Mouse (Mus musculus) neural tube, embryonic 14.5 days (tissue): ENCODE measurements at regions not wholly inside any gene's neighbourhood (a gene's known extent, or its start where the extent isn't known, plus 50 kb on each side); places are given as distances from the start of the nearest gene placed in this dataset.

Source experiments
- ATAC-seq: fragments of 200-750 bp; cut with Nextera tagmentation; 2 replicates; pipeline ENCODE4 v1.8.0; 2017; ENCODE audit warnings: low read depth, mild to moderate bottlenecking, moderate TSS enrichment, moderate library complexity
- H3K27ac ChIP-seq: fragments of 300-500 bp; sonication (generic); 2 replicates; pipeline ENCODE4 v1.5.1; 2014; ENCODE audit warnings: low read depth, mild to moderate bottlenecking, control low read depth, low read length, moderate library complexity, mixed read lengths
- H3K27me3 ChIP-seq: fragments of 300-500 bp; sonication (generic); 2 replicates; pipeline ENCODE4 v1.6.1; 2014; ENCODE audit warnings: low read length; ENCODE audit not compliant: control insufficient read depth, insufficient read depth
- H3K36me3 ChIP-seq: fragments of 300-500 bp; sonication (generic); 2 replicates; pipeline ENCODE4 v1.6.1; 2014; ENCODE audit warnings: low read length, mixed read lengths; ENCODE audit not compliant: control insufficient read depth, insufficient read depth
- H3K4me1 ChIP-seq: fragments of 300-500 bp; sonication (generic); 2 replicates; pipeline ENCODE4 v1.6.1; 2014; ENCODE audit warnings: low read length; ENCODE audit not compliant: control insufficient read depth, insufficient read depth
- H3K4me2 ChIP-seq: fragments of 300-500 bp; sonication (generic); 2 replicates; pipeline ENCODE4 v1.6.1; 2014; ENCODE audit warnings: mild to moderate bottlenecking, low read depth, low read length, control low read depth
- H3K4me3 ChIP-seq: fragments of 300-500 bp; sonication (generic); 2 replicates; pipeline ENCODE4 v1.5.1; 2014; ENCODE audit warnings: low read depth, low read length, control low read depth, mixed read lengths
- H3K9ac ChIP-seq: fragments of 300-500 bp; sonication (generic); replicated peaks from 2 replicates; pipeline ENCODE4 v1.6.1; 2014; ENCODE audit warnings: low read depth, mild to moderate bottlenecking, control low read depth, low read length, mixed read lengths
- H3K9me3 ChIP-seq: fragments of 300-500 bp; sonication (generic); 2 replicates; pipeline ENCODE4 v1.6.1; 2016; ENCODE audit warnings: low read length; ENCODE audit not compliant: control insufficient read depth
- WGBS: fragments of 180-500 bp; shearing (Covaris S2); extraction: QIAGEN DNeasy Blood & Tissue Kit; methylation state at CpG from one replicate; pipeline ENCODE4 v1.1.7; 2014; 5-methylcytosine and 5-hydroxymethylcytosine counted together

- no peak overlapping the region for H3K4me2 ChIP-seq
- 45% methylated on average over 4 of the region's 4 CpGs for WGBS
- no peak overlapping the region for H3K4me3 ChIP-seq
- no peak for ATAC-seq
- no peak overlapping the region for H3K27ac ChIP-seq
- no peak overlapping the region for H3K9ac ChIP-seq
- no peaks in the 10 kb centered on the region for H3K9me3 ChIP-seq
- H3K4me1 ChIP-seq = no peaks in the 10 kb centered on the region
- no peaks in the 10 kb centered on the region for H3K27me3 ChIP-seq
- H3K36me3 ChIP-seq = no peaks in the 10 kb centered on the region
Measured at GRCm38 (mm10) chr14:47848861-47849260, 200.6 kb downstream of the Ktn1 start.

DNA sequence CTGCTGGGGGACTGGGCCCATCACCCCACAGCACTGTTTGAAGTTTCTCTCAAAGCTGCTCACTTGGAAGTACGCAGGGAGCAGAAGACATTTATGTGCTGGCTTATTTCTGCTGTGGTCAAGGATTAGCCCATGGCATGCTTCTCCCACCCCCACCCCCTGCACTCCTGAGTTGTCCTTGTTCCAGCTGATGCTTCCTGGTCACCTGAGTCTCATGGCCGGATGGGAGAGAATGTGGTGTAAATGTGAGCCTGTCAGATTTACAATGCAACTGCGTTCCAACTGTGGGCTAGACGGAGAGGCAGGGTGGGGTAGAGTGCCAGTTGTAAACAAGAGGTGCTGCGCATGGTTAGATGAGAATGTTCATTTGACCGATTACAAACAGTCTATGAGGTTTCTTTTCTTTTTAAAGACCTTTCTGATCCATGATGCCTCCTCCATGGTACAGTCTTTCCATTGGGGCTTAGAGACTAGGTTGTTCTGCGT is 208.1 kb downstream of the Ktn1 start:
- Histone ChIP-seq H3K27me3 (no peaks in the 10 kb centered on the region), H3K4me3 (no peak overlapping the region), H3K27ac (no peak overlapping the region), H3K4me2 (no peak overlapping the region), H3K9ac (no peak overlapping the region), H3K4me1 (no peaks in the 10 kb centered on the region), H3K9me3 (no peaks in the 10 kb centered on the region), H3K36me3 (no peaks in the 10 kb centered on the region)
- WGBS = 77% methylated on average over 7 of the region's 7 CpGs
- ATAC-seq = no peak

DNA sequence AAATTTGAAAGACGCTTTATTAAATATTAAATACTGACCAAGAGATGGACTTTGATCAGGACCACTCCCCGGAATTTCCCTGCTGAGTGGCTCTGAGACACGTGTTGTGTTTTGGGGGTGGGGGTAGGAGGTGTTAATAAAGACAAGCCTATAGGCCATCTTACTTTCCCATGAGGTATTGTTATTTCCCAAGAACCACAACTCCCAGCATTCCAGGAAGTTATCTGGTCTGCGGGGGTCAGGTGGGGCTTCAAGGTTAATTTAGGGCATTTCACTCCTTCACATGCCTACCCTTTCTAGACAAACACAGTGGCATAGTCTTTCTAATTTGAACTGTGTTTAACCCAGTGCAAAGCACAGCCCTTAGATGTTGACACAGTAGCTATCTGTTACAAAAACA is 209.0 kb downstream of the Ktn1 start:
- Histone ChIP-seq H3K9ac (no peak overlapping the region), H3K27me3 (no peaks in the 10 kb centered on the region), H3K4me1 (no peaks in the 10 kb centered on the region), H3K4me3 (no peak overlapping the region), H3K27ac (no peak overlapping the region), H3K36me3 (no peaks in the 10 kb centered on the region), H3K9me3 (no peaks in the 10 kb centered on the region), H3K4me2 (no peak overlapping the region)
- 86% methylated on average over 4 of the region's 4 CpGs for WGBS
- ATAC-seq = no peak

DNA sequence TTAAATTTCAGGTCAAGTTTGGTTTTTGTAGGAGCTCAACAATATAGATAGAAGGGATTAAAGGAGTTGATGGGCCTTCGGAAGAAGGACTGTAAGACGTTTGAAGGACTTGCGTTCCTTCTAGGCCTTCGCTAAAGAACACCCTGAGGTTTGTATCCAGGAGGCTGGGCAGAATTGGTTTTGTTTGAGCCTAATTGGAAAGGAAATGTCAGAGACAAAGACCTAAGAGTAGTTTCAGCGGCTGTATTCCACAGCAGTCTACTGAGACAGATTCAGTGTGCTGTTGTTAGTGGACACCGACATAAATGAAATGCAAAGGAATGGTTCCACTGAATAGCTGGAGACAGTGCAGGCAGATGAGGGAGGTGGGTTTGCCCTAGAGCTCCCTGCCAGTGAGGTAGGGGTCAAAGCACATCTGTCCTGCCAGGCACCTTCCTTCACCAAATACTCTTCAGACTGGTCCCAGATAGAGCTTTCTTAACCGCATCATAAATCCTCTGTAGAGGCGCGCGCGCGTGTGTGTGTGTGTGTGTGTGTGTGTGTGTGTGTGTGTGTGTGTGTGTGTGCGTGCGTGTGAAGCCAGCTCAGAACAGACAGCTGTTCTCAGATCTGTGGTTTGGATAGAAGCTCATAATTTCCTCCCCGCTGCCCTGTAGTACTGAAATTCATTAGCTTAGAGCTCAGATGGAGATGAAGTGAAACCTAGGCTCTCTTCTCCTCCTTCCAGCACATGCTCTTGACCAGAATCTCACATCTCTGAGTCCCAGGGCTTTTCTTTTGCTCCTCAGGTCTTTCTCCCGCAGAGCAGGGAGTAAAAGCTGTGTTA is 209.7 kb downstream of the Ktn1 start:
- no peaks in the 10 kb centered on the region for H3K27me3 ChIP-seq
- H3K9ac ChIP-seq = no peak overlapping the region
- WGBS = 68% methylated on average over 16 of the region's 16 CpGs
- no peak overlapping the region for H3K4me3 ChIP-seq
- no peaks in the 10 kb centered on the region for H3K9me3 ChIP-seq
- no peak overlapping the region for H3K27ac ChIP-seq
- no peak for ATAC-seq
- no peak overlapping the region for H3K4me2 ChIP-seq
- H3K36me3 ChIP-seq = no peaks in the 10 kb centered on the region
- H3K4me1 ChIP-seq = no peaks in the 10 kb centered on the region

GRCm38 (mm10) chr14:47862556-47862955 is 214.3 kb downstream of the Ktn1 start:
- no peaks in the 10 kb centered on the region for H3K9me3 ChIP-seq
- no peaks in the 10 kb centered on the region for H3K27me3 ChIP-seq
- no peak for ATAC-seq
- no peak overlapping the region for H3K4me2 ChIP-seq
- no peak overlapping the region for H3K9ac ChIP-seq
- 60% methylated on average over 1 of the region's 1 CpGs for WGBS
- no peak overlapping the region for H3K4me3 ChIP-seq
- H3K36me3 ChIP-seq = no peaks in the 10 kb centered on the region
- no peak overlapping the region for H3K27ac ChIP-seq
- H3K4me1 ChIP-seq = no peaks in the 10 kb centered on the region

- Histone ChIP-seq H3K4me1 (no peaks in the 10 kb centered on the region), H3K4me3 (no peak overlapping the region), H3K27me3 (no peaks in the 10 kb centered on the region), H3K27ac (no peak overlapping the region), H3K36me3 (no peaks in the 10 kb centered on the region), H3K9me3 (no peaks in the 10 kb centered on the region), H3K9ac (no peak overlapping the region), H3K4me2 (no peak overlapping the region)
- 44% methylated on average over 5 of the region's 5 CpGs for WGBS
- no peak for ATAC-seq
Measured at GRCm38 (mm10) chr14:47863067-47863466, 214.8 kb downstream of the Ktn1 start.

DNA sequence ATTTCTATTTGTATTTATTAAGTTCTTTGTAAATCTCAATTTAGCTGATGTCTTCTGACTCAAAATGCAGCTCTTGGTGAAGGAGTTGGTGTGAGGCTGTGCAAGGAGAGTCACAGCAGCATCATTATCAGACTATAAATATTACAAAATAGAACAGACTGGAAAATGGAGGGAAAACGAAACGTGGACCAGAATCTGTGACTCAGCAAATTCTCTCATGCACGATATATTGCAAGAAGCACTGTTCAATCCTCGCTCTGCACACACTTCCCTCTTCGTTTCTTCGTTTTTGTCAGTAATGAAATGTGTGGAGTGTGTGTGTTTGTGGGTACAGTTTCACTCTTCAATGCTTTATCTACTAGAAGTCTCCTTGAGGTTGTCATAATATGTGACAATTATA is 215.5 kb downstream of the Ktn1 start:
- H3K36me3 ChIP-seq = no peaks in the 10 kb centered on the region
- H3K4me1 ChIP-seq = no peaks in the 10 kb centered on the region
- no peak overlapping the region for H3K9ac ChIP-seq
- no peak overlapping the region for H3K4me2 ChIP-seq
- WGBS = 73% methylated on average over 6 of the region's 6 CpGs
- no peaks in the 10 kb centered on the region for H3K9me3 ChIP-seq
- H3K4me3 ChIP-seq = no peak overlapping the region
- no peaks in the 10 kb centered on the region for H3K27me3 ChIP-seq
- no peak overlapping the region for H3K27ac ChIP-seq
- ATAC-seq = no peak

GRCm38 (mm10) chr14:47867017-47867416 is 218.8 kb downstream of the Ktn1 start:
- ATAC-seq = no peak
- H3K36me3 ChIP-seq = no peaks in the 10 kb centered on the region

DNA sequence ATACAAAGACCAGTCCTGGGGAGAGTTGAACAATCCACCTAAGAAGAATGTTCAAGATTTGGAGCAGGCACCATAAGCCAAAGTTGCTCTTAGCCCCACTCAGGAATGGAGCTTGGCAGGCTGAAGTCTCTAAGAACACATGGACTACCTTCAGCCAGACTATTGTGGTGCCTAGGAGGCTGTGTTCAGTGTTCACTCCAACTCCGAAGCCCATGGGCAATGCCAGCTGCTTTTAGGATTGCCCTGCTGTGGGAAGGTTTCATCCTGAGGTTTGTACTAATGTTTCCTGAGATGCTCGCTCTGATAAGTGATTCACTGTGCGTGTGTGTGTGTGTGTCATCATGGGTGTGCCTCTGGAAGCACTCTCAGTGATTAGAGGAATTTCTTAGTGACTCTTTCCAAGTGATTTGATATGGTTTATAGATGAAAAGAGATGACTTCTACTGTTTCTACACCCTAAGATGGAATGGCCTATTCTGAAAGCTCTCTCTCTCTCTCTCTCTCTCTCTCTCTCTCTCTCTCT is 220.1 kb downstream of the Ktn1 start:
- Histone ChIP-seq H3K4me1 (no peaks in the 10 kb centered on the region), H3K27me3 (no peaks in the 10 kb centered on the region), H3K27ac (no peak overlapping the region), H3K4me2 (no peak overlapping the region), H3K4me3 (no peak overlapping the region), H3K9ac (no peak overlapping the region), H3K36me3 (no peaks in the 10 kb centered on the region), H3K9me3 (no peaks in the 10 kb centered on the region)
- 82% methylated on average over 3 of the region's 3 CpGs for WGBS
- no peak for ATAC-seq

More at GRCm38 (mm10) chr14:47867017-47867416, 218.8 kb downstream of the Ktn1 start:
- H3K27ac ChIP-seq = no peak overlapping the region
- H3K9me3 ChIP-seq = no peaks in the 10 kb centered on the region
- no peak overlapping the region for H3K4me2 ChIP-seq
- H3K4me1 ChIP-seq = no peaks in the 10 kb centered on the region
- no peak overlapping the region for H3K9ac ChIP-seq
- H3K27me3 ChIP-seq = no peaks in the 10 kb centered on the region
- 91% methylated on average over 2 of the region's 2 CpGs for WGBS
- no peak overlapping the region for H3K4me3 ChIP-seq
